Mouse (Mus musculus) spleen, postnatal 36 days (tissue): ENCODE data around the gene Nr1i3.

Experiments
- DNase-seq, 2 experiments: peaks; one replicate each; pipeline ENCODE4 v3.0.0; 2022; ENCODE audit warnings: low spot score in 2 of 2, mixed read lengths in 1 of 2

Gene Nr1i3

GRCm38 (mm10) chr1:171195046-171195822, 18.5 kb upstream of the Nr1i3 start:
- no peak for DNase-seq

GRCm38 (mm10) chr1:171195887-171196397, 17.8 kb upstream of the Nr1i3 start, which contains the start of gene Pcp4l1:
TSS of gene Pcp4l1 (minus strand) at chr1:171196268.
- peak; percentile 10 to 17 for DNase-seq

DNA sequence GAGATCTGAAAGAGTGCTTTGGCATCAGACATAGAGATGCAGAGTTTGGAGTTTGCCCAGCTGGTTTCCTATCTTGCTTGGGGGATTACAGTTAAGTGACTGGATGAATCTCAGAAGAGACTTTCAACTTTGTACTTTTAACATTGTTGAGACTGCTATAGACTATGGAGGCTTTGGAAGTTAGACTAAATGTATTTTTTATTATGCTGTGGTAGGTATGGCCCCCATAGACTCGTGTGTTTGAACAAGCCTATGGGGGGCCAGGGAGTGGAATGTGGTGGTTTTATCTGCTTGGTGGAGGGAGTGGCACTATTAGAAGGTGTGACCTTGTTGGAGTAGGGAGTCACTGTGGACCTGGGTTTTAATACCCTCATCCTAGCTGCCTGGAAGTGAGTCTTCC, 14.2 kb upstream of the Nr1i3 start:
- DNase-seq = no peak

GRCm38 (mm10) chr1:171200769-171201168, 13.0 kb upstream of the Nr1i3 start:
- no peak for DNase-seq

DNA sequence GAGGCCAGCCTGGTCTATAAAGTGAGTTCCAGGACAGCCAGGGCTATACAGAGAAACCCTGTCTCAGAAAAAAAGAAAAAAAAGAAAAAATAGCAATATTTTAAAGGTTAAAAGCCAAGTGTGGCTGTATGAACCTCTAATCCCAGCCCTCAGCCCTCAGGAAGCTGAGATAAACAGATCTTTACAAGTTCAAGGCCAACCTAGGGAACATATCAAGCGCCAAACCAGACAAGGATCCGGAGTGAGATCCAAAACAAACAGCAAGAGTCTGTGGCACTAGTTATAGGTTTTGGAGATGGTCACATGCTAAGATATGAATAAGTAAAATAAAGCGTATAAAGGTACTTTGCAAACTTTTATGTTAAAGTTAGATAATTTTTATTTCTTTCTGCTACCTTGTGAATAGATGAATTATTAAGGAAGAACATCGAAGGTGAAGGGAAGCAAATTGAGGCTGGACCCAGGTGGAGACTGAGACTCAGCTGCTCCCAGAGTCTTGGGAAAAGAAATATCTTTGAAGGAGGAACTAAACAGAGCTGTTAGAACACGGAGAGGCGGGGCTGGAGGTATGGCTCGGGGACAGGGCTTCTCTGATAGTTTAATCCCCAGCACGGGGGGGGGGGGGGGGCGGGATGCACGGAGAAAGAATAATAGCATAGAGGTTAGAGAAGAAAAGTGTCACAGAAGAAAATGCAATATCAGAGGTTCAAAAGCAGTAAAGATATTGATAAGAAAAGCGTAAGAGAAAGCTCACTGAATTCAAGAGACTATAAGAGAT, 10.1 kb upstream of the Nr1i3 start:
- DNase-seq = no peak

- DNase-seq = no peak
Observed at GRCm38 (mm10) chr1:171204249-171204644, 9.5 kb upstream of the Nr1i3 start.

DNA sequence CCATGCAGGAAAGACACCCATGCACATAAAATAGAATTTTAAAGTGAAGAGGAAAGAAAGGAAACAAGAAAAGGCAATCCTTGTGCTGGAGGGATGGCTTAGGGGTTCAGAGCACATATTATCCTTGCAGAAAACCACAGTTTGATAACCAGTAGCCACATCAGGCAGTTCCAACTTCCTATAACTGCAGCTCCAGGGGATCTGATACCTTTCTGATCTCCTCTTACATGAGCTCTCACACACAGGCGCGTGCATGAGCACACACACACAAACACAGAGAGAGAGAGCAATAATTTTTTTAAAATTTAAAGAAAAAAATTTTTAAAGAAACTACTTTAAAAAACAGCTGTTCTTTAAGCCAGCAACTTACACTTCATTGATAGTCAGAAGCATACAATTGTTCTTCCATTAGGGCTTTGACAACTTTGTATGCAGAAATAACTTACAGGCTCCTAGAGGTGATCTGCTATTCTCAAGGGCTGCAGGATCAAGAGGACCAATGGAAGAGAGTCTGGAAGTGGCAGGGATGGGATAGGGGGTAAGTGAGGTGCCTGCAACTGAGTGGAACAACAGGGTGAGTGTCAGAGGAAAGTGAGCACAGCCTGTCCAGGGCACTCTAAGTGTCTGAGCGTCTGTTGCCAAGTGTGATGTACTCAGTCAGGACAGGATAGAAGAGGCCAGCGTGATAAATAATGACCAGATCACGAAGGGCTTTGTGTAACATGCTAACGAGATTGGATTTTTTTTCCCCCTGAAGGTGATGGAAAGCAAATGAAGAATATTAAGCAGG, 7.9 kb upstream of the Nr1i3 start:
- no peak for DNase-seq

GRCm38 (mm10) chr1:171209409-171209808, 4.4 kb upstream of the Nr1i3 start:
- DNase-seq = no peak

GRCm38 (mm10) chr1:171212854-171213253, 916 bp upstream of the Nr1i3 start:
- no peak for DNase-seq

DNA sequence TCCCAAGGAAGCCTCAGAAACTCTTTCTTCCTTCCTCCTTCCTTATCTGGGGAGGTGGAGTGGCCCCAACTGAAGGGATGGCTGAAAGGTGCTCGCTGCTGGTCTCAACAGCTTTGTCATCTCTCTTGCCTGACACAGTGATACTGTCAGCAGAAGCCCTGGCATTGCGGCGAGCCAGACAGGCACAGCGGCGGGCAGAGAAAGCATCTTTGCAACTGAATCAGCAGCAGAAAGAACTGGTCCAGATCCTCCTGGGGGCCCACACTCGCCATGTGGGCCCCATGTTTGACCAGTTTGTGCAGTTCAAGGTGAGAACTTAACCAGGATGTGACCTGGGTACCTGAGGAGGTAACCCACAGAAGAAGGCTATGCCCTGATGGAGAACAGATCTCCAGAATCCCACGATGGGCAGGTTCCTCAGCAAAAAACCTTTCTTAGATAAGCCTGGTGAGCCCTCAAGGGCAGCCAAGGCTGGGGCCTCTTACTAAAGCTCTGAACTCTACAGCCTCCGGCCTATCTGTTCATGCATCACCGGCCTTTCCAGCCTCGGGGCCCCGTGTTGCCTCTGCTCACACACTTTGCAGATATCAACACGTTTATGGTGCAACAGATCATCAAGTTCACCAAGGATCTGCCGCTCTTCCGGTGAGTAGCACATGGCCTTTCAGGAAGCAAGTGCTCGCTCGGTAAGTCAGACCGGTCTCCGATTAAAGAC, 2.6 kb downstream of the Nr1i3 start:
- no peak for DNase-seq

GRCm38 (mm10) chr1:171220871-171221270, 7.1 kb downstream of the Nr1i3 start:
- peak; percentile 59 to 72 for DNase-seq

DNA sequence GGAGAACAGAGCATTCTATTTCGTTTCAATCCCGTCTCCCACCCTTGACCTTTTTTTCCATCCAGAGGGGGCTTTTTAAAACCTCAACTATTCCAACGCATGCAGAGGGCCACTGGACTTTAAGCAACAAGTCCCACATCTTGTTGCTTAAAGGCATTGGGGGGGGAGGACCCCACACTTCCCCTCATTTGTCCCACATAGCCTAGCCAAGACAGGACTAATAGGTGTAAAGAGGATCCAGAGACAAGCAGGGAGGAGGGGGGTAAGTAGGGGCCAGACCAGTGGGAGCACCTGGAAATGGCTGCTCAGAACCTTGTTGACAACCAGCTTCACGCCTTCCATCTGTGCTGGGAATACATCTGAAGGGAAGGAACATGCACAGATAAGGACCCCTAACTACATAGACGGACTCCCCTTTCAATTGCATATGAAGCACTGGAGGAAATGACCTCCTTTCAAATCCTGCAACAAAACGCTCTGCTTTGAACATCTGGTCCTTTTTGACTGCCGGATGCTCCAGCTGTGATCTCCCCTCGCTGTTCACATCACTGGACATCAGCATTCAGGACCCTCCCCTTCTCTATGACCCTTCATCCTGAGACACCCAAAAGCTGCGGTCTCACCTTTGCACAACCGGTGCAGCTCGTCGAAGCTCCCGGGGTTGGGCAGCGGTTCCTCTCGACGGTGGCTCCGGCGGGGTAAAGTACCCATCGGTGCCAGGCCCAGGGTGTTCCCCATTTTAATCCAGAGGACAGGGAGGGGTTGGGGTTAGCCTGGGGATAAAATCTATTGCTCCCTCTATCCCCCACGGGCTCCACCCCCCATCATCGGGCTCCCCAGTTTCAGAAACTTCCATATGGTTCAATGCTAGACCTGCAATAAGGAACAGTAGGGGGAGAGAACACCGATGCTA, 7.8 kb downstream of the Nr1i3 start:
- no peak for DNase-seq

DNA sequence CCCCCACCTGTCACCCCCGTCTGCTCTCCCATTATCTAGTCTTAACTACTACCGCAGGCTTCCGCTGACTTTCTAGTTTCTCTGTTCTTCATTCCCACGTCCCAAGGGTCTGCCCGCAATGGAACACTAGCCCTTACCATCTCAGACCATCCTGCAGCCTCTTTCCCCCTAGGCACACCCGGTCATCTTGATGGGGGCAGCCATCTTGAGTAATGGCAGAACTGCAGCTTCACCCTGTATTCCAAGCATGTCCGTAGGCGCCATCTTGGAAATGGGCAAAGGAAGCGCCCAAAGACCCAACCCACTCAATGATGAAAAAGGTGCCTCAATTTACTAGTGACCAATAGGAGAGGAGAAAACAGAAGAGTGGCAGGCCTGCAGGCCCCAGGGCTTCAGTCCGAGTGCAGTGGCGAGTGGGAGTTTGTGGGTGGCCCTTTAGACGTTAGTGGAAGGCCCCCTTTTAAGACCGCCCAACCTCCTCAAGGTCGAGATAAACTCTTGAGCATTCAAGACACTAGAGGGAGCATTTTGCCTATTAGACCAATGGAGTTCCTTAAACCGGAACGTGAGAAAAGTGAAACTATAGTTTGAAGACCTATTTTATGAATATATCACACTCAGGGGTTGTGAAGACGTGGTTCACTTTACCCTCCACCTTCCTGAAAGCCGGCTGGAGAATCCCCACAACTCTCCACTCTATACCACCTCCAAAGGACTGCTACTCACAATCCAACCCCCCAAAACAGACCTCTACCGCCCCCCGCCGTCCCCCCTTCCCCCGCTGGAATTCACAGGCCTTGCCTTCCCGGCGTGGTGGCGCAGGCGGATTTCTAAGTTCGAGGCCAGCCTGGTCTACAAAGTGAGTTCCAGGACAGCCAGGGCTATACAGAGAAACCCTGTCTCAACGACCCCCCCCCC, 8.7 kb downstream of the Nr1i3 start, which contains the start of gene Tomm40l:
Gene Tomm40l (minus strand): TSS at position 277 of the 918 bp plus-strand sequence.
- peak; percentile 97 to 98 for DNase-seq

DNA sequence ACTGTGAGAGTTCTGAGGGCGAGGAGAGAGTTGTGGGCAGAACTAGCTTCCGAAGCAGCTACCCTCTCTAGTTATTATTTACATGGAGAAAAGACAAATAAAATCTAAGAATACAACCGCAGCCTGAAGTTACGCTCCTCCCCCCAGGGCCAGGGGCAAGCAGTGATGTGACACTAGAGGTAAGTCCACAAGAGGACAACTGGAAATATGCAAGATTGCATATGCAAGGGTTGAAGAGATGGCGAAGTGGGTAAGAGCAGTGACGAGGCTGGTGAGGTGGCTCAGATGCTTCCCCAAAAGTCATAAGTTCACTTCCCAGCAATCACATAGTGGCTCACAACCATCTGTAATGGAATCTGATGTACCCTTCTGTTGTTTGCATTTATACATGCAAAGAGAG, 9.4 kb downstream of the Nr1i3 start:
- no peak for DNase-seq

GRCm38 (mm10) chr1:171223796-171224195, 10.0 kb downstream of the Nr1i3 start:
- no peak for DNase-seq

DNA sequence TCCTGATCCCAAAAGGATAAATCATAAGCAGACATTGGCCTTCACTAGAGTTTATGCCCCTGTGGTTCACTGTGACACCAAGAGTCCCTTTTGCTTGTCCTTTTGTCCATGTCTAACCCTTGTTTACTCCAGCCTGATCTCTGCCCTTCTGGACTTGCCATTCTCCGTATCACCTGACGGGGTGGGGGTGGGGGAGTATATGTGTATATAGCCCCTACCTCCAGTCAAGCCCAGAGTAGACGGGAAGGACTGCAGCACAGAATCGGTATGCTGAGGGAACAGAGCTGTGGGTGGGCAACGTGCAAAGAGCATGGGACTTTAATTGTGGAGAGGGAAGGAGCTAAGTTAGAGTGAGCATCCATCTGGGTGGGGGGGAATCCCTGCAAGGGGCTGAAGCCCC, 11.1 kb downstream of the Nr1i3 start, which contains the start of gene Apoa2:
Gene Apoa2 (plus strand): TSS at position 198 of the 400 bp plus-strand sequence.
- DNase-seq = no peak

DNA sequence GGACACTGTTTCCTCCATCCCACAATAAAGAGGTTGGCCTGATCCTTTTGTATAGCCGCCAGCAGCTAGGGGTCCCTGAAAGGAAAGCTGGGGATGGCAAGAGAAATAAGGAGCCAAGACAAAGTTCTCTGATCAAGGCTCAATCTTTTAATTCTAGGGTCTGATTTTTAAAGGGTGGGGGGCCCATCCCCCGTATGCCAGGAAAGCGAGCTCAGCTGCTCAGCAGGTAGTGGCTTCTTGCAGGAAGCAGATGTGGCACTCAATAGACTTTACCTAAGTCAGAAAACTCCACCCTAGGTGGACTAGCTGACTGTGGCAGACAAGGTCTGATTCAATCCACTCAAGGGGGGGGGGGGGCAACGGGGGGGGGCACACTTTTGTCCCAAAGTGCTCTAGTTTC, 13.0 kb downstream of the Nr1i3 start:
- DNase-seq = no peak

GRCm38 (mm10) chr1:171227879-171228278, 14.1 kb downstream of the Nr1i3 start:
- no peak for DNase-seq

- no peak for DNase-seq
Observed at GRCm38 (mm10) chr1:171229750-171230149, 16.0 kb downstream of the Nr1i3 start.
